Mouse (Mus musculus) myocyte (in vitro differentiated cells): ENCODE data around the gene Dbil5.

ENCODE experiments used
- MAX ChIP-seq: IDR thresholded peaks from one replicate; pipeline ENCODE4 v1.6.1; 2011; ENCODE audit warnings: low read depth, mild to moderate bottlenecking, control low read depth
- MYOD1 ChIP-seq, 3 experiments: IDR thresholded peaks; one replicate each; pipeline ENCODE4 v1.6.1; 2011; ENCODE audit warnings: control low read depth in 2 of 3, low read depth in 2 of 3, mild to moderate bottlenecking in 2 of 3, moderate library complexity in 1 of 3; ENCODE audit not compliant: insufficient read length in 2 of 3, control insufficient read depth in 1 of 3
- POLR2A ChIP-seq: IDR thresholded peaks from one replicate; pipeline ENCODE4 v1.6.1; 2011; ENCODE audit warnings: low read depth, mild to moderate bottlenecking, control low read depth, moderate library complexity; ENCODE audit not compliant: insufficient read length
- POLR2AphosphoS2 ChIP-seq: IDR thresholded peaks from one replicate; pipeline ENCODE4 v1.6.1; 2011; ENCODE audit warnings: low read depth, control low read depth; ENCODE audit not compliant: insufficient read length
- USF1 ChIP-seq: IDR thresholded peaks from one replicate; pipeline ENCODE4 v1.6.1; 2011; ENCODE audit warnings: low read depth, mild to moderate bottlenecking, control low read depth, moderate library complexity

DNA sequence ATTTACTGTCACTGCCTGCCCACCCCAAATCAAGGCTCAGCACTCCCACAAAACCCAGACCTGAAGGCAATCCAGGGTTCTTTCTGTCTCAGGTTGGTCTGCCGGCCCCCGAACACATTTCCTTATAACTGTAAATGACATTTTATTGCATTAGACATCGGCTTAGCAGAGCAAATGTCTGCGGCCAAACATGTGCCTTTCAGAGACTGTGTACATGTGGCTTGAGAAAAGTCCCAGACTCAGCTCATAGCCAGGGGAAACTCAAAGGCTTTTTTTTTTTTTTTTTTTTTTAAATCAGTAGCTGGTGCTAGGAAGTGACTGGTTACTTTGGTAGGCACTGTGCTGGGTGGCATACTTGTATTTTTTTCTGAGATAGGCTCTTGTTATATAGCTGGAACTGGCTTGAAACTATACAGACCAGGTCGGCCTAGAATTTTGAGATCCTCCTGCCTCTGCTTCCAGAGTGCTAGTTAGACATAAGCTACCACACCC, 1.3 kb upstream of the Dbil5 start:
- TF ChIP-seq POLR2A (no peak), USF1 (no peak), POLR2AphosphoS2 (no peak), MAX (no peak), MYOD1 (IDR thresholded peaks at IDR 0.05; ENCODE audit: control insufficient read depth in 1 of 3, insufficient read length in 2 of 3, low read depth in 2 of 3) (no peak)
